Mouse (Mus musculus) midbrain, embryonic 14.5 days (tissue): Measurements from ENCODE around the gene Gtf2ird2. TPM values are rescaled to one million over a fixed set of nuclear protein-coding genes. Genes with fewer than 3 reads are reported as not detected.
A peak's percentile ranks its signal among the peaks of the same experiment; 100 is the strongest.

Experiments
- ATAC-seq: fragments of 200-750 bp; cut with Nextera tagmentation; 2 replicates; pipeline ENCODE4 v1.8.0; 2017; ENCODE audit warnings: moderate number of reproducible peaks, moderate library complexity; ENCODE audit not compliant: low FRiP score, low TSS enrichment
- DNase-seq: peaks from one replicate; pipeline ENCODE4 v3.0.0-alpha.2; 2015
- H3K27ac ChIP-seq: fragments of 300-500 bp; sonication (generic); replicated peaks from 2 replicates; pipeline ENCODE4 v1.5.1; 2014; ENCODE audit warnings: mild to moderate bottlenecking, low read depth, low read length, moderate library complexity
- H3K27me3 ChIP-seq: fragments of 300-500 bp; sonication (generic); 2 replicates; pipeline ENCODE4 v1.6.1; 2014; ENCODE audit warnings: low read length, control low read depth, mixed read lengths; ENCODE audit not compliant: control insufficient read depth, insufficient read depth
- H3K36me3 ChIP-seq: fragments of 300-500 bp; sonication (generic); 2 replicates; pipeline ENCODE4 v1.6.1; 2014; ENCODE audit warnings: low read length, control low read depth; ENCODE audit not compliant: control insufficient read depth, insufficient read depth
- H3K4me1 ChIP-seq: fragments of 300-500 bp; sonication (generic); 2 replicates; pipeline ENCODE4 v1.6.1; 2014; ENCODE audit warnings: mild to moderate bottlenecking, antibody characterized with exemption, low read length, control low read depth; ENCODE audit not compliant: control insufficient read depth, insufficient read depth
- H3K4me2 ChIP-seq: fragments of 300-500 bp; sonication (generic); 2 replicates; pipeline ENCODE4 v1.6.1; 2014; ENCODE audit warnings: mild to moderate bottlenecking, low read length, moderate library complexity
- H3K4me3 ChIP-seq: fragments of 300-500 bp; sonication (generic); replicated peaks from 2 replicates; pipeline ENCODE4 v1.5.1; 2014; ENCODE audit warnings: low read depth, low read length
- H3K9ac ChIP-seq: fragments of 300-500 bp; sonication (generic); replicated peaks from 2 replicates; pipeline ENCODE4 v1.6.1; 2014; ENCODE audit warnings: mild to moderate bottlenecking, low read length, moderate library complexity
- H3K9me3 ChIP-seq: fragments of 300-500 bp; sonication (generic); 2 replicates; pipeline ENCODE4 v1.6.1; 2016; ENCODE audit warnings: low read length, control low read depth, mixed read lengths; ENCODE audit not compliant: control insufficient read depth
- WGBS: fragments of 180-500 bp; shearing (Covaris S2); extraction: QIAGEN DNeasy Blood & Tissue Kit; methylation state at CpG from one replicate; pipeline ENCODE4 v1.1.7; 2014; 5-methylcytosine and 5-hydroxymethylcytosine counted together
- polyA plus RNA-seq: library from polyadenylated mRNA; unstranded; fragments of >200 nt; fragmentation: Nextera tagmentation; extraction: Ambion mirVana; gene quantifications from 2 replicates; pipeline ENCODE4 v1.2.1, GENCODE M21; 2014

Gene Gtf2ird2
- polyA plus RNA-seq, 1 experiment from 2014 or later: 12.9 TPM

DNA sequence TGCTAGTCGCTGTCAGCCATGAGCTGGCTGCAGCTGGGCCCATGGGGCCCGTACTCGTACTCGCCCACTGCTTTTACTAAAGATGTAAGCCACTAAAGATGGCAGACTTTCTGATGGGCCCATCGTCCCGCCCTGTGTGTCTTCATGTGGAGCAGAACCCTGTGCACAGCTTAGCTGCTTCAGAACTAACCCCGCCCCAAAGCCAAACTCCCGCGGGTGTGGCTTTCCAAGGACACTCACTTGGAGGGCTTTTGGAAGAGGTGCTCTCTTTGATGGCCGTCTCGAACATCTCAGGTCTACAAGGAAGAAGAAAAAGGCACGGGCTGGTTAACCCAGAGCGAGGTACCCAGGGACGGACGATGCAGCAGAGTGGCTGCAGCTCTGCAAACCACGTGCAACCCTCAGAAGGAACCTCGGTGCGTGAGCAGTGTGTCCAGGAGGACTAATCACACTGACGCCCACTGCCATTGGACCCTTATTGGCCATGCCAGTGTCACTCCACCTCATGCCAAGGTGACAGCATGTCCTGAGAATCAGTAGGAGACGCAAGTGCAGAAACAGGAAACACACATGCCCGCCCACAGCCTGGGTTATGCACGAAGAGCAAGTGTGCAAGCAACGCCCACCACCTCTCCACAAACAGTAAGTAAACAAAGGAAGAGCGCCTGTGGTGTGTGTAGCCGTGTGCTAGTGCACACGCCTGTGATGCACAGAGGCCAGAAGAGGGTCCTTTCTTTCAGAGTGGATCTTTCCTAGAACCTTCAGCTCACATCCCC lies 60.0 kb downstream of the Gtf2ird2 start:
- WGBS: 93% methylated on average over 26 of the region's 26 CpGs
- DNase-seq (no peak), ATAC-seq (no peak)
- no peak overlapping the region for H3K4me3 ChIP-seq
- no peaks in the 10 kb centered on the region for H3K4me1 ChIP-seq
- H3K27ac ChIP-seq: no peak overlapping the region
- no peaks in the 10 kb centered on the region for H3K9me3 ChIP-seq
- no peak overlapping the region for H3K4me2 ChIP-seq
- peaks cover 100% of the 10 kb centered on the region for H3K36me3 ChIP-seq
- H3K27me3 ChIP-seq: no peaks in the 10 kb centered on the region
- no peak overlapping the region for H3K9ac ChIP-seq

GRCm38 (mm10) chr5:134244890-134245289 lies 61.1 kb downstream of the Gtf2ird2 start:
- WGBS: 98% methylated on average over 5 of the region's 5 CpGs
- ATAC-seq: no peak
- Histone ChIP-seq H3K9ac (no peak overlapping the region), H3K36me3 (peaks cover 100% of the 10 kb centered on the region), H3K27me3 (no peaks in the 10 kb centered on the region), H3K4me1 (no peaks in the 10 kb centered on the region), H3K27ac (no peak overlapping the region), H3K9me3 (no peaks in the 10 kb centered on the region), H3K4me2 (no peak overlapping the region), H3K4me3 (no peak overlapping the region)
- no peak for DNase-seq

GRCm38 (mm10) chr5:134246146-134246545 lies 62.3 kb downstream of the Gtf2ird2 start:
- H3K4me2 ChIP-seq: no peak overlapping the region
- H3K27me3 ChIP-seq: no peaks in the 10 kb centered on the region
- no peak overlapping the region for H3K4me3 ChIP-seq
- no peaks in the 10 kb centered on the region for H3K4me1 ChIP-seq
- DNase-seq (no peak), ATAC-seq (no peak)
- WGBS: 95% methylated on average over 5 of the region's 5 CpGs
- H3K27ac ChIP-seq: no peak overlapping the region
- H3K36me3 ChIP-seq: peaks cover 98% of the 10 kb centered on the region
- H3K9ac ChIP-seq: no peak overlapping the region
- H3K9me3 ChIP-seq: no peaks in the 10 kb centered on the region

DNA sequence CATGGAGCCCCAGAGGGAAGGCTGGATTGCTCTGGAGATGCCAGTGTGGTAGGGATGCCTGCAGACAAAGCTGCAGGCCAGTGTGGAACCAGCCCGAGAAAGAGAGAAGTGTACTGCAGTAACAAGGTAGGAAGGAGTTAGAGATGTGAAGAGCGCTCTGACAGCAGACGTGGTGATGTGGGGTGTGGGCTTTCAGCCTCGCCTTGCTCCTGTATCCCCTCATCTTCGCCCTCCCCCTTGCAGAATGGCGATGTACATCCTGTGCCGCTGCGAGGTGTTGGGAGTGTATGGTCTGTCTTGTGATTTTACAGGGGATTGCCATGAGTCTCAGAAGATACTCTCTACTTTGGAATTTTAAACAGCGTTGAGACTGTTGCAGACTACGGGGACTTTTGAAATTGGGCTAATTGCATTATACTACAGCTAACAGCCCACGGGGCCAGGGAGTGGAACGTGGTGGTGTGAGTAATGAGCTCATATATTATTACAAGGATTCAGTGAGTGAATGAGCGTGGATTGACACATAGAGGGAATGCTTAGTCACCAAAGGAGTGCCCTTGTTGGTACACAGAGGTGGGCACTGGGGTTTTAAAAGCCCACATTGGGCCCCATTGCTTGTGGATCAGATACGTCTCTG lies 64.9 kb downstream of the Gtf2ird2 start:
- Histone ChIP-seq H3K4me2 (no peak overlapping the region), H3K4me1 (no peaks in the 10 kb centered on the region), H3K27me3 (no peaks in the 10 kb centered on the region), H3K4me3 (no peak overlapping the region), H3K27ac (peak overlapping the region; percentile 49; the same call in 1 of the 2 replicates), H3K36me3 (peaks cover 97% of the 10 kb centered on the region), H3K9ac (no peak overlapping the region), H3K9me3 (no peaks in the 10 kb centered on the region)
- 89% methylated on average over 14 of the region's 14 CpGs for WGBS
- DNase-seq (no peak), ATAC-seq (no peak)

GRCm38 (mm10) chr5:134249245-134249649 lies 65.4 kb downstream of the Gtf2ird2 start:
- Histone ChIP-seq H3K27ac (peak overlapping the region; percentile 49; the same call in 1 of the 2 replicates), H3K27me3 (no peaks in the 10 kb centered on the region), H3K4me2 (no peak overlapping the region), H3K36me3 (peaks cover 97% of the 10 kb centered on the region), H3K9me3 (no peaks in the 10 kb centered on the region), H3K4me3 (no peak overlapping the region), H3K9ac (no peak overlapping the region), H3K4me1 (no peaks in the 10 kb centered on the region)
- ATAC-seq: no peak
- WGBS: 89% methylated on average over 8 of the region's 8 CpGs
- DNase-seq: no peak

GRCm38 (mm10) chr5:134250601-134251000 lies 66.8 kb downstream of the Gtf2ird2 start:
- 98% methylated on average over 3 of the region's 3 CpGs for WGBS
- H3K27me3 ChIP-seq: no peaks in the 10 kb centered on the region
- no peaks in the 10 kb centered on the region for H3K4me1 ChIP-seq
- H3K9ac ChIP-seq: no peak overlapping the region
- H3K4me3 ChIP-seq: no peak overlapping the region
- H3K9me3 ChIP-seq: no peaks in the 10 kb centered on the region
- DNase-seq (no peak), ATAC-seq (no peak)
- H3K27ac ChIP-seq: no peak overlapping the region
- H3K4me2 ChIP-seq: no peak overlapping the region
- H3K36me3 ChIP-seq: peaks cover 97% of the 10 kb centered on the region

GRCm38 (mm10) chr5:134251083-134251482 lies 67.3 kb downstream of the Gtf2ird2 start:
- H3K4me1 ChIP-seq: no peaks in the 10 kb centered on the region
- H3K27me3 ChIP-seq: no peaks in the 10 kb centered on the region
- peaks cover 97% of the 10 kb centered on the region for H3K36me3 ChIP-seq
- no peak overlapping the region for H3K9ac ChIP-seq
- ATAC-seq (no peak), DNase-seq (no peak)
- H3K4me3 ChIP-seq: no peak overlapping the region
- no peaks in the 10 kb centered on the region for H3K9me3 ChIP-seq
- no peak overlapping the region for H3K27ac ChIP-seq
- 98% methylated on average over 4 of the region's 4 CpGs for WGBS
- H3K4me2 ChIP-seq: no peak overlapping the region

- no peak overlapping the region for H3K27ac ChIP-seq
- H3K4me3 ChIP-seq: no peak overlapping the region
- 76% methylated on average over 3 of the region's 3 CpGs for WGBS
- H3K27me3 ChIP-seq: no peaks in the 10 kb centered on the region
- DNase-seq (no peak), ATAC-seq (no peak)
- H3K4me2 ChIP-seq: no peak overlapping the region
- H3K36me3 ChIP-seq: peaks cover 93% of the 10 kb centered on the region
- H3K4me1 ChIP-seq: no peaks in the 10 kb centered on the region
- H3K9me3 ChIP-seq: no peaks in the 10 kb centered on the region
- H3K9ac ChIP-seq: no peak overlapping the region
These were observed 70.0 kb downstream of the Gtf2ird2 start for GRCm38 (mm10) chr5:134253806-134254205.

- H3K4me1 ChIP-seq: no peaks in the 10 kb centered on the region
- no peak overlapping the region for H3K4me3 ChIP-seq
- H3K9me3 ChIP-seq: no peaks in the 10 kb centered on the region
- ATAC-seq (no peak), DNase-seq (no peak)
- no peak overlapping the region for H3K27ac ChIP-seq
- H3K4me2 ChIP-seq: no peak overlapping the region
- WGBS: 91% methylated on average over 10 of the region's 10 CpGs
- H3K36me3 ChIP-seq: peaks cover 94% of the 10 kb centered on the region
- H3K9ac ChIP-seq: no peak overlapping the region
- H3K27me3 ChIP-seq: no peaks in the 10 kb centered on the region
These were observed 71.5 kb downstream of the Gtf2ird2 start for GRCm38 (mm10) chr5:134255294-134255693.
